Mouse (Mus musculus) MEL (cell line): ENCODE measurements at regions not wholly inside any gene's neighbourhood (a gene's known extent, or its start where the extent isn't known, plus 50 kb on each side); places are given as distances from the start of the nearest gene placed in this dataset.

ENCODE experiments used
- DNase-seq: peaks from one replicate; pipeline ENCODE4 v3.0.0; 2011; ENCODE audit warnings: low read depth, low spot score
- H3K27ac ChIP-seq: 2 replicates; pipeline ENCODE4 v1.5.1; 2012; ENCODE audit warnings: low read depth, mild to moderate bottlenecking, control low read depth, low read length, moderate library complexity; ENCODE audit not compliant: control insufficient read depth
- H3K27me3 ChIP-seq, 2 experiments: fragments of 150-350 bp in 1 of 2; sonication (generic) in 1 of 2; 2 replicates each; pipeline ENCODE4 v1.6.1; 2012; ENCODE audit warnings: low read length in 2 of 2, mild to moderate bottlenecking in 2 of 2, improper control_type of control experiment in 1 of 2, moderate library complexity in 1 of 2; ENCODE audit not compliant: insufficient read depth in 2 of 2, control insufficient read depth in 1 of 2
- H3K36me3 ChIP-seq, 2 experiments: 2 replicates each; pipeline ENCODE4 v1.6.1; 2012 to 2014; ENCODE audit warnings: low read length in 2 of 2, improper control_type of control experiment in 1 of 2, inconsistent platforms in 1 of 2, mild to moderate bottlenecking in 1 of 2; ENCODE audit not compliant: insufficient read depth in 2 of 2, control insufficient read depth in 1 of 2
- H3K4me1 ChIP-seq, 2 experiments: fragments of 150-350 bp in 1 of 2; sonication (generic) in 1 of 2; 2 replicates each; pipeline ENCODE4 v1.6.1; 2012; ENCODE audit warnings: low read length in 2 of 2, improper control_type of control experiment in 1 of 2, mild to moderate bottlenecking in 1 of 2; ENCODE audit not compliant: insufficient read depth in 2 of 2, control insufficient read depth in 1 of 2
- H3K4me3 ChIP-seq, 2 experiments: fragments of 150-350 bp in 1 of 2; sonication (generic) in 1 of 2; 2 replicates each; pipeline ENCODE4 v1.5.1; 2012; ENCODE audit warnings: low read depth in 2 of 2, low read length in 2 of 2, mild to moderate bottlenecking in 2 of 2, moderate library complexity in 2 of 2, control low read depth in 1 of 2, improper control_type of control experiment in 1 of 2; ENCODE audit not compliant: control insufficient read depth in 1 of 2, insufficient read depth in 1 of 2
- H3K79me2 ChIP-seq: 2 replicates; pipeline ENCODE4 v1.6.1; 2012; ENCODE audit warnings: mild to moderate bottlenecking, low read length, moderate library complexity; ENCODE audit not compliant: control insufficient read depth, poor library complexity, insufficient read depth
- H3K9ac ChIP-seq: 2 replicates; pipeline ENCODE4 v1.6.1; 2012; ENCODE audit warnings: low read depth, mild to moderate bottlenecking, control low read depth, low read length, moderate library complexity; ENCODE audit not compliant: control insufficient read depth, poor library complexity, severe bottlenecking
- H3K9me3 ChIP-seq: fragments of 150-350 bp; sonication (generic); replicated peaks from 2 replicates; pipeline ENCODE4 v1.6.1; 2012; ENCODE audit warnings: mild to moderate bottlenecking, low read length, improper control_type of control experiment, moderate library complexity; ENCODE audit not compliant: insufficient read depth
- BHLHE40 ChIP-seq: IDR thresholded peaks from 2 replicates; pipeline ENCODE4 v1.6.1; 2012; ENCODE audit warnings: low read depth, mild to moderate bottlenecking, inconsistent platforms, low read length, improper control_type of control experiment, borderline replicate concordance
- CHD1 ChIP-seq: IDR thresholded peaks from 2 replicates; pipeline ENCODE4 v1.6.1; 2012; ENCODE audit warnings: low read depth, mild to moderate bottlenecking, inconsistent platforms, low read length, improper control_type of control experiment
- CHD2 ChIP-seq: IDR thresholded peaks from 2 replicates; pipeline ENCODE4 v1.6.1; 2011; ENCODE audit warnings: low read length, improper control_type of control experiment
- CTCF ChIP-seq, 3 experiments: IDR thresholded peaks in 2 of 3; conservative IDR thresholded peaks in 1 of 3; 2 replicates each; pipeline ENCODE4 v1.5.1; 2011 to 2012; ENCODE audit warnings: low read length in 3 of 3, low read depth in 2 of 3, mild to moderate bottlenecking in 2 of 3, improper control_type of control experiment in 1 of 3, inconsistent platforms in 1 of 3, mixed read lengths in 1 of 3, moderate library complexity in 1 of 3; ENCODE audit not compliant: control insufficient read depth in 1 of 3, insufficient read depth in 1 of 3, poor library complexity in 1 of 3, severe bottlenecking in 1 of 3
- ELF1 ChIP-seq: IDR thresholded peaks from 2 replicates; pipeline ENCODE4 v1.6.1; 2014; ENCODE audit warnings: low read depth, mild to moderate bottlenecking, inconsistent platforms, low read length, improper control_type of control experiment, moderate library complexity
- GABPA ChIP-seq: IDR thresholded peaks from 2 replicates; pipeline ENCODE4 v1.6.1; 2012; ENCODE audit warnings: low read depth, mild to moderate bottlenecking, inconsistent platforms, low read length, improper control_type of control experiment, moderate library complexity
- GATA1 ChIP-seq: IDR thresholded peaks from 2 replicates; pipeline ENCODE4 v1.6.1; 2011; ENCODE audit warnings: low read depth, low read length, improper control_type of control experiment
- HCFC1 ChIP-seq: IDR thresholded peaks from 2 replicates; pipeline ENCODE4 v1.6.1; 2012; ENCODE audit warnings: low read depth, mild to moderate bottlenecking, inconsistent platforms, low read length, improper control_type of control experiment, moderate library complexity
- KAT2A ChIP-seq: conservative IDR thresholded peaks from 2 replicates; pipeline ENCODE4 v1.6.1; 2012; ENCODE audit warnings: low read depth, low read length, improper control_type of control experiment, inconsistent platforms
- MAX ChIP-seq: IDR thresholded peaks from 2 replicates; pipeline ENCODE4 v1.6.1; 2011; ENCODE audit warnings: low read length, improper control_type of control experiment
- MEF2A ChIP-seq: IDR thresholded peaks from 2 replicates; pipeline ENCODE4 v1.6.1; 2014; ENCODE audit warnings: low read depth, mild to moderate bottlenecking, inconsistent platforms, low read length, improper control_type of control experiment; ENCODE audit not compliant: poor library complexity, insufficient replicate concordance, severe bottlenecking; ENCODE audit errors: extremely low read depth
- MXI1 ChIP-seq: IDR thresholded peaks from 2 replicates; pipeline ENCODE4 v1.6.1; 2011; ENCODE audit warnings: mild to moderate bottlenecking, low read depth, low read length, improper control_type of control experiment
- MYB ChIP-seq: IDR thresholded peaks from 2 replicates; pipeline ENCODE4 v1.6.1; 2011; ENCODE audit warnings: mild to moderate bottlenecking, low read depth, low read length, improper control_type of control experiment
- NELFE ChIP-seq: IDR thresholded peaks from 2 replicates; pipeline ENCODE4 v1.6.1; 2011; ENCODE audit warnings: low read depth, low read length, improper control_type of control experiment
- POLR2A ChIP-seq, 2 experiments: IDR thresholded peaks; 2 replicates each; pipeline ENCODE4 v1.6.1; 2011 to 2012; ENCODE audit warnings: low read length in 2 of 2, mild to moderate bottlenecking in 2 of 2, control low read depth in 1 of 2, improper control_type of control experiment in 1 of 2, low read depth in 1 of 2, moderate library complexity in 1 of 2; ENCODE audit not compliant: control insufficient read depth in 1 of 2, insufficient read depth in 1 of 2, poor library complexity in 1 of 2
- POLR2AphosphoS5 ChIP-seq: IDR thresholded peaks from 2 replicates; pipeline ENCODE4 v1.6.1; 2012; ENCODE audit warnings: low read depth, borderline replicate concordance, mild to moderate bottlenecking, inconsistent platforms, low read length, moderate library complexity, mixed read lengths
- RCOR1 ChIP-seq: IDR thresholded peaks from 2 replicates; pipeline ENCODE4 v1.6.1; 2012; ENCODE audit warnings: low read depth, mild to moderate bottlenecking, inconsistent platforms, low read length, improper control_type of control experiment
- SIN3A ChIP-seq: IDR thresholded peaks from 2 replicates; pipeline ENCODE4 v1.6.1; 2012; ENCODE audit warnings: low read length, improper control_type of control experiment, inconsistent platforms
- SMC3 ChIP-seq: IDR thresholded peaks from 2 replicates; pipeline ENCODE4 v1.6.1; 2011; ENCODE audit warnings: low read depth, low read length, improper control_type of control experiment
- TBP ChIP-seq: IDR thresholded peaks from 2 replicates; pipeline ENCODE4 v1.8.0; 2011; ENCODE audit warnings: low read depth, low read length, improper control_type of control experiment
- TCF12 ChIP-seq: IDR thresholded peaks from 2 replicates; pipeline ENCODE4 v1.6.1; 2014; ENCODE audit warnings: low read depth, mild to moderate bottlenecking, inconsistent platforms, low read length, improper control_type of control experiment, moderate library complexity
- UBTF ChIP-seq: IDR thresholded peaks from 2 replicates; pipeline ENCODE4 v1.6.1; 2012; ENCODE audit warnings: low read depth, mild to moderate bottlenecking, inconsistent platforms, low read length, improper control_type of control experiment, moderate library complexity, borderline replicate concordance; ENCODE audit not compliant: insufficient read depth
- USF1 ChIP-seq: IDR thresholded peaks from 2 replicates; pipeline ENCODE4 v1.6.1; 2014; ENCODE audit warnings: low read depth, mild to moderate bottlenecking, inconsistent platforms, low read length, improper control_type of control experiment, moderate library complexity
- ZC3H11A ChIP-seq: IDR thresholded peaks from 2 replicates; pipeline ENCODE4 v1.6.1; 2012; ENCODE audit warnings: low read depth, mild to moderate bottlenecking, inconsistent platforms, low read length, improper control_type of control experiment
- ZNF384 ChIP-seq: IDR thresholded peaks from 2 replicates; pipeline ENCODE4 v1.6.1; 2012; ENCODE audit warnings: low read depth, mild to moderate bottlenecking, inconsistent platforms, low read length, improper control_type of control experiment

DNA sequence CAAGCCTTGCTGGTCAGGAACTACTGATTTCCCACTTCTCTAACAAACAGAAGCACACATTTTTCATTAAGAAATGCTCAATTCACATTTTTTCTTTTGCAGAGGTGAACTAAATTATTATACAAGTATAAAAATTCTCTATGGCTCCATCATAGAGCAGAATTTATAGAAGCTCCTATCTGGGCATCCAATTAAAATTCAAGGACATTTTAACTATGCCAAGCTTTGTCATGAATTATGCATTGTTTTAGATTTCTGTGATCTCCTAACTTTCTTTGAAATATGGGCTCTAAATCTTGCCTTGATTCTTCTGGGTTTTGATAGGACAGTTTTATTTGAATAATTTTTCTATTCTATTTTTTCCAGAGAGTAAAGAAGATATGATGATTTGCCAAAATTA lies 163.1 kb upstream of the Pex5l start:
- no peak for TF ChIP-seq GABPA
- no peak for TF ChIP-seq POLR2AphosphoS5
- TF ChIP-seq GATA1 = no peak
- no peak for TF ChIP-seq SMC3
- no peak for TF ChIP-seq MXI1
- no peak for TF ChIP-seq CTCF (IDR thresholded peaks at IDR 0.05 in 2 of 3, conservative IDR thresholded peaks at IDR 0.05 in 1 of 3; ENCODE audit: control insufficient read depth in 1 of 3, insufficient read depth in 1 of 3, low read depth in 2 of 3, low read length in 3 of 3, poor library complexity in 1 of 3, severe bottlenecking in 1 of 3)
- TF ChIP-seq TBP = no peak
- TF ChIP-seq HCFC1 = no peak
- no peak for TF ChIP-seq UBTF
- TF ChIP-seq ZNF384 = no peak
- no peak for TF ChIP-seq MEF2A
- TF ChIP-seq ZC3H11A = no peak
- no peak for TF ChIP-seq MYB
- no peak for TF ChIP-seq RCOR1
- no peak for TF ChIP-seq POLR2A (IDR thresholded peaks at IDR 0.05; ENCODE audit: control insufficient read depth in 1 of 2, insufficient read depth in 1 of 2, low read depth in 1 of 2, low read length in 2 of 2, poor library complexity in 1 of 2)
- no peak for TF ChIP-seq ELF1
- no peak for TF ChIP-seq MAX
- no peak for TF ChIP-seq TCF12
- no peak for TF ChIP-seq CHD1
- TF ChIP-seq, all 39 proteins: peak for 0
- H3K27ac ChIP-seq = no peak overlapping the region
- no peaks in the 10 kb centered on the region for H3K4me1 ChIP-seq
- no peak overlapping the region for H3K9ac ChIP-seq
- H3K36me3 ChIP-seq = no peaks in the 10 kb centered on the region
- DNase-seq = no peak
- H3K27me3 ChIP-seq = no peaks in the 10 kb centered on the region
- H3K4me3 ChIP-seq = no peak overlapping the region
- no peaks in the 10 kb centered on the region for H3K79me2 ChIP-seq
- H3K9me3 ChIP-seq = no peaks in the 10 kb centered on the region

DNA sequence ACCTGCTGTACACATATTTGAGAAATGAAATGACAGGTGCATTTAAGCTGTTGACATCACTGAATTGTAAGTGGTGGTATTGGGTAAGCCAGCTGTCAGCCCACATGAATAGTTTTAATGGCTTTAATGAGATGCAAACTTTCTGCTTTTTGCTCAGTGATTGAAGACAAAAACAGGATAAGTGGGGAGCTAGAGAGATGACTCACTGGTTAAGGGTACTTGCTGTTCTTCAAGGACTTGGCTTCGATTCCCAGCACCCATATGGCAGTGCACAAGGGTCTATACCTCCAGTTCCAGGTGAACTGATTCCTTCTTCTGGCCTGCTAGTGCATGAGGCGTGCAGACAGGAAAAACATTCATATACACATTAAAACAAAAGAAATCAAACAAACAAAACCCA lies 162.7 kb upstream of the Pex5l start:
- no peak for DNase-seq
- TF ChIP-seq CHD2 (no peak), POLR2A (IDR thresholded peaks at IDR 0.05; ENCODE audit: control insufficient read depth in 1 of 2, insufficient read depth in 1 of 2, low read depth in 1 of 2, low read length in 2 of 2, poor library complexity in 1 of 2) (no peak), BHLHE40 (no peak), NELFE (no peak), HCFC1 (no peak), CTCF (IDR thresholded peaks at IDR 0.05 in 2 of 3, conservative IDR thresholded peaks at IDR 0.05 in 1 of 3; ENCODE audit: control insufficient read depth in 1 of 3, insufficient read depth in 1 of 3, low read depth in 2 of 3, low read length in 3 of 3, poor library complexity in 1 of 3, severe bottlenecking in 1 of 3) (no peak), SIN3A (no peak), KAT2A (no peak), USF1 (no peak), ZNF384 (no peak), MYB (no peak)
- H3K4me1 ChIP-seq = no peaks in the 10 kb centered on the region
- no peaks in the 10 kb centered on the region for H3K9me3 ChIP-seq
- H3K36me3 ChIP-seq = no peaks in the 10 kb centered on the region
- H3K79me2 ChIP-seq = no peaks in the 10 kb centered on the region
- no peaks in the 10 kb centered on the region for H3K27me3 ChIP-seq
- H3K9ac ChIP-seq = no peak overlapping the region
- H3K27ac ChIP-seq = no peak overlapping the region
- H3K4me3 ChIP-seq = no peak overlapping the region
